Mouse (Mus musculus): ENCODE measurements around the gene Podn.

Podn gene

DNA sequence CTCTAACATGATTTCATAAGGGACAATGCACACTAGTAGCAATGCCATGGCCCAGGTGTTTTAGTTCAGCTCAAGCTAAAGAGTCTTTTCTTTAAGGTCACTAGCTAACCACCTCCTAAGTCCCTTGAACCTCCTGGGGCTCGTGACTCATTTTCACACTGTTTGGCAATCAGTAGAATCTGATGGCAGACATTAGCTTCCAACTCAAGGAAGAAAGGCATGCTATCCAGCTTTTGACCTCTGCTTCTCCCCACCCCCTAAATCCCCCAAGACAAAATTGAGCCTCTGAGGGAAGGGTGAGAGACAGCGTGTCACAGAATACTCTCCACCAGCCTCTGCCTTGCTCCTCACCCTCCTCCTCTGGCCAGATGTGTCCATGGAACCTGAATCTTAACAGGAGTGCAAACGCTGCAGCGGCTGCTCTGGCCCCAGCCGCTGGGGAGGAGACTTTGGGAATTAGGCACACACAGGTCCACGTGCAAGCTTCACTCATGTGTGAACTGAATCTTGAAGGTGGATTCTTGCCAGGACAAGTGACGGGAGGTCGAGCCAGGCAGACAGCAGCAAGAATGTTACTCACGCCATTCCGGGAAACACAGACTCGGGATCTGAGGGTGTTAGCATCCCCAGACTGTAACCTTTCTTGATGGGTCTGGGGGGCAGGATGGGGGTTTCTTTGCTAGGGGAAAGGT is 97.5 kb downstream of the Podn start:
- no peak for DNase-seq (ENCODE audit: low spot score)

DNA sequence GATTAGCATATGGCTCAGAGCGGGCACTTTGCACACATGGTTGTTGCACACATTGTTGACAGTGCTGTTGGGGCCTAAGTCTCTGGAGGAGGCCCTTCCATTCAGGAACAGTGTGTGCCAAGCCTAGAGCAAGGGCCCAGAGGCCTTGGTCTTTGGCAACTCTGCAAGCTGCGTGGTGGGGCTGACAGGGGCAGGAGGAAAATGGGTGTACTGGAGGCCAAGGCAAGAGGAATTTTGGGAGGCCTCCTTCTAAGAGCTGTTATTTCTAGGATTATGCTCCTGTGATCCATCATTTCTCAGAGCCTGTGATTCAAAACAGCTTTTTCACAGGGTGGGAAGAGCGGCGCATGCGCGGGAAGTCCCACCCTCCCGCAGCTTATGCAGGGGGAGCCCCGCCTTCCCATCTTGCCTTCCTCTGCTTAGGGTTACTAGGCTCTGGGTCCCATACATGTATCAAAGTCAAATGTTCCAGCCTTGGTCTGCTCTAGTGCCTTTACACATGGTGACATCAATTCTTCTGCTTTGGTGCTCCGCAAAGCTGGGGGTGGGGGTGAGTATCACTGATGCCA is 99.7 kb downstream of the Podn start:
- DNase-seq (ENCODE audit: low spot score): no peak

- no peak for DNase-seq (ENCODE audit: low spot score)
These were observed 100.5 kb downstream of the Podn start for GRCm38 (mm10) chr4:107995727-107996126.

- no peak for DNase-seq (ENCODE audit: low spot score)
These were observed 101.2 kb downstream of the Podn start for GRCm38 (mm10) chr4:107995011-107995410.

GRCm38 (mm10) chr4:107991879-107992278 is 104.4 kb downstream of the Podn start:
- no peak for DNase-seq (ENCODE audit: low spot score)

DNA sequence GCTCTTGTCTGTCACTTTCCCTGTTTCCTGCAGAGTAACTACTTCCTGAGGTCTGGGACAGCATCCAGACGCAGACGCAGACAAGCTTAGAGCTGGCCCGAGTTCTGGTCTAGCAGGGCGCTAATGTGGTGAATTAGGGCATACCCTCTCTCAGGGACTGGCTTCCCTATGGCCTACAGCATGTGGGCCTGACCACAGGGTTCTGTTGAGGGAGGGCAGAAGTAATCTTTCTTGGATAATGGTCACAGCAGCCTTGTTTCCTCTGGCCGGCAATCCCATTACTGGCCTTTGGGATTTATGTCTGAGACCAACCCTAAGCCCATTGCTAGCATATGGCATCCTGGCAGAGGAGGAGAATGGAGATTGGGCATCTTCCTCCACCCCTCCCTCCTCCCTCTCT is 105.4 kb downstream of the Podn start:
- DNase-seq (ENCODE audit: low spot score): no peak

DNA sequence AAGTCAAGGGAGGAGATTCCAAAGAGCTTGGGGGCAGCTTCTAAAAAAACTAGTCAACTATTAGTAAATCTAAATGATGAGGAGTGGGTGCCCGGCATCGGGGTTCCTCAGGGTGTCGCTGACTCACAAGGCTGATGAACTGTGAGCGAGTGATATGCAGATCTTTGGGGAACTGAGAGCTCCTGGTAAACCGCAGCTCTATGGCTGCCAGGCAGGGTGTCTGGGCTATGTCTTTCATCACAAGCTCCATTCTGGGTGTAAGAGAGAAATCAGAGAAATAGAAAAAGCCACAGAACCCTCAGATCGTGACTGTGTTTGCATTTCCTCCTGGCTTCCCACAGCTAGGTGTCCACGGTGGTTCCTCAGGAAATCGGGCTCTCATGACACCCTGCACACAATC is 107.3 kb downstream of the Podn start:
- DNase-seq (ENCODE audit: low spot score): no peak

DNA sequence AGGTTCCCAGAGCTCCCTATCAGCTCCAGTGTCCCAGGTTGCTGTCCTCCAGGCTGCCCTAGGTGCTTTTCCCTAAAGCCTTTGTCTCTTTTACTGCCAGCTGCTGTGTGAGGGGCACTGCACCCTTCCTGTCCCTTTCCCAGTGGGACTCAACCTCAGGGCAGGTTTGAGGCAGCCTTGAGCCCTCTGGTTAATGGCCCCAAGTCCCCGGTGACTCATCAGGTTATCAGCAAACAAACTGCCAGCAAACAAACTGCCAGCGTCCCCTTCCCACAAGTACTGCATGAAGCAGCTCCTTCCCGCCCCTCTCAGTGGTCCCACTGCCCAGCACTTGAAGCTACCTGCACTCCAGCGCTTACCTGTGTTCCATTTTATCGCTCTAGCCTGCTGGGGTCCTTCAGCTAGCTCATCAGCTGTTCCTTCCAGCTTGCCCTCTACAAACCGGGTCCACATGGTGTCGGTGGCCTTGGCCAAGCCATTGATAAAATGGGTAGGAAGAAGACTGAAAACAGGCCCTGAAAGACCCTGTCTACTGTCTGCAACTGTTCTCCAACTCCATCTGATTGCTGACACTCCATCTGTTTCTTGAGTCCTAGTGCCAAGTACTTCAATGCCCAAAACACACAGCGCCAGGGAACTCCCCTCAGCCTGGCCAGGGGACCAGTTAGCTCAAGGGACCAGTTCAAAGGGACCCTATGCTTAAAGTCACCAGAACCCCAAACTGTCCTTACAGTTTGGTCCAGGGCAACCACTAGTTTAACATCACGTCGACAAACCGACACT is 109.7 kb downstream of the Podn start:
- no peak for DNase-seq (ENCODE audit: low spot score)

- DNase-seq (ENCODE audit: low spot score): no peak
These were observed 110.4 kb downstream of the Podn start for GRCm38 (mm10) chr4:107985812-107986211.

DNA sequence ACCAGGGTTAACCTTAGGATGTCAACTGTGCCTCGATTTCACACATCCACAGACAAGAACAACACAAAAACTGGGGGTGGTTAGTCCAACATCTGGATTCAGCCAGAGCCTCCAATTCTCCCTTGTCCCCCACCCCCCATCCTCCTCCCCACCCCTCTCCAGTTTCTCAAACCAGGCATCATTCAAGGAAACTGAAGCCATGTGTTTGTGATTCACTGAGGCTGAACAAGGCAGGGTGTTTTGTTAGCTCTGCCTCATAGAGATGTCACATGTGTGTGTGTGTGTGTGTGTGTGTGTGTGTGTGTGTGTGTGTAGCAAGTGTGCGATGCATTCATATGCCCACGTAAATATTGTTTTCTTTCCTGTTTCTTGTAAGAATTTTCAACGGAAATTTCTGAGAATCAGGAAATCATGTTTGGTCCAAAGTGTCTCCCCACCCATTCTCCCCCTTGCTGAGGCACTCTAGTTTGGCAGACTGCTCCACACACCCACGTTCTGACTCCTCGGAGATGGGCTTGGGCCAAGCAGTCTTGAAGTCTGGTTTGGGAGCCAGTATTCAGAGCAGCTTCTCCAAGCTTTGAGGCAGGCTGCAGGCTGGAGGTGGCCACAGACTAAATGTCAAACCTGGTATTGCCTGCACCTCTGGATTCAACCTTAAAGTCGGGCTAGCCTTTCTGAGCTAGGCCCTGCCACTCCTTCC is 111.8 kb downstream of the Podn start:
- no peak for DNase-seq (ENCODE audit: low spot score)

DNA sequence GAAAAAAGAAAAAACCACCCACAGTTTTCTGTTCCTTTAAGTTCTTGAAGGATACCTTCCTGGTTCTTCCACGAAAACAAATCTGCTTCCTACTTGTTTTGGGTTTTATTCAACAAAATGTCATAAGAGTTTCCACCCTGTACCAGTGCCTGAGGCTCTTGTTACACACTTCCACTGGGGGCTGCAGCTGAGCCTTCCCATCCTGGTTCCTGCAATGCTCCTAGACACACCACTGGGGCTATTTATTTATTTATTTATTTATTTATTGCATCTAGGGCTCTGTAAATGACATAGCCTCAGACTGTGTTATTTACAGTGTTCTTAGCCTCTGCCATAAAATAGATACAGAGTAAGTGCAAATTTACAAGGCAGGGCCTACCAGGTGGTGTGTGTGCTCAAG is 112.5 kb downstream of the Podn start:
- no peak for DNase-seq (ENCODE audit: low spot score)

GRCm38 (mm10) chr4:107980002-107980600 is 116.1 kb downstream of the Podn start:
- DNase-seq (ENCODE audit: low spot score): no peak

DNA sequence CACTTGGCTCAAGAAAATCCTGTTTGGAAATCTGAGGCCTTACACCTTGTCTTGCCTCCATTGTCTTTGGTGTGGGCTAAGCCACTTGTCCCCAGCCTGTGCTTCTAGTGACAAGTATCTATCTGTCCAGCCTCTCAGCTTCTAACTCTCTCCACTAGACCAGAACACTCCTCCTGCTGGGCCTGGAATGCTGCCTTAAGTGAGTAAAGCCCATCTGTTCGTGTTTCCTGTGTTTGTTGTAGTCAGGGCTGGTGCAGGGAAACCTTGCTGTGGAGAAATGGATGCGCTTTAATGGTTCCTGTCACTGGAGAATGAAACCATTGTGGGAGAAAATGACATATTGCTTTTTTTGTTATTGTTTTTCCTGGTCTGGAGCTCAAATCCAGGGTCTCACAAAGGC is 116.7 kb downstream of the Podn start:
- no peak for DNase-seq (ENCODE audit: low spot score)

DNA sequence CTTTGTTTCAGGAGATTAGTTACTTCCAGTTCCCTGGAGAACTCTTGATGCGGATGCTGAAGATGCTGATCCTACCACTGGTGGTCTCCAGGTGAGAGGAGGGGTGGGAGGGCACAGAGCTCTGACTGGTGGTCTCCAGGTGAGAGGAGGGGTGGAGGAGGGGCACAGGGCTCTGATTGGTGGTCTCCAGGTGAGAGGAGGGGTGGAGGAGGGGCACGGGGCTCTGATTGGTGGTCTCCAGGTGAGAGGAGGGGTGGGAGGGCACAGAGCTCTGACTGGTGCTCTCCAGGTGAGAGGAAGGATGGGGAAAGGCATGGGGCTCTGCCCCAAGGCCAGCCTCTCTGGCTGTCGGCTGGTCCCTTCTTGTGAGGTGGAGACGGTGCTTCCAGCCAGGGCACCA is 118.7 kb downstream of the Podn start:
- DNase-seq (ENCODE audit: low spot score): no peak

- no peak for DNase-seq (ENCODE audit: low spot score)
These were observed 121.2 kb downstream of the Podn start for GRCm38 (mm10) chr4:107975004-107975403.

DNA sequence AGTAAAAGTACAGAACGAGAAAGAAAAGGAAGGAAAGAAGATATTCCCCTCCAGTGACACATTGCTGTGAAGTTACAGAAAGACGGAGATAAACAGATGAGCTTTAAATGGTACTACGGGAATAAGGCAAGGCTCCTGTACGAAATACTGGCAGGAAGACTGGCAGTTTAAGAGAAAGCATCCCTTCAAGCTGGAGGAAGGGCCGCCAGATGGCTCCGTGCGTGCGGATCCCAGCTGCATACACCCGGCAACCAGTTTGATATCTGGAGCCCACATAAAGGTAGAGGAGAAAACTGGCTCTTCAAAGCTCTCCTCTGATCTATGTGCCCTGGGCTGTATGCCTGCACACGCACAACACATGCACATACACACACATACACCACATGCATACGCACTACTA is 121.7 kb downstream of the Podn start:
- no peak for DNase-seq (ENCODE audit: low spot score)

DNA sequence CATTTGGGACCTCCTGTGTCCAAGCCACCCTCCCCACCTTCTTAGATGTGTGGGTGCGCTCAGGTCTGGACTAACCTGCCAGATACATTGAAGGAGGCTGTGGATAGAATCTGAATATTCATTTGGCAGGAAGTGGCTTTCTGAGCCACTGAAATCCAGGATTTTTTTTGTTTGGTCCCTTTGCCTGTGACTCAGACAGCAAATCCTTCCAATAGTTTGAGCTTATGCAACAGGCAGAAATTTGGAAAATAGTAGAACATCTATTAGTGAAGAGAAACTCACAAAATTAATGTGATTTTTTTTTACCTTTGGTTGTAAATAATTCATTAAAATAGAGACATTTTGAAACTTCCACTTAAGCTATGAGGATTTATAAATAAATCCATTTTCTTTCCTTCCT is 125.1 kb downstream of the Podn start:
- no peak for DNase-seq (ENCODE audit: low spot score)

DNA sequence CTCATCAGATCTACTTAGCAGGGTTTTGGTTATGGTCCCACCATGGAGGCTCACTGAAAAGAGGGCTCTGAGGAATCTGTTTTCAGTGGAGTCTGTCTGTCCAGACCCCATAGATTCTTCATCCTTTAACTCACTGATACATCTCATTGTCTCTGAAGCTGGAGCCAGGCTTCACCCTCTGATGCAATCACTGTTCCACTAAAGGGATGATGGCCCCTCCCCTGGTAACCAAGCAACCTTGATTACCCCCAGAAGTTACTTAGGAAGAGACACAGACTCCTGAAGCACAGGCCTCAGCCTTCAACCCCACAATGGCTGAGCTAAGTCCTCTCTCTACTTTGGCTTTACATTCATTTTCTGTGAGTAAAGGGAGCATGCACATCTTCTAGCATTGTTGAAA is 126.5 kb downstream of the Podn start:
- no peak for DNase-seq (ENCODE audit: low spot score)

DNA sequence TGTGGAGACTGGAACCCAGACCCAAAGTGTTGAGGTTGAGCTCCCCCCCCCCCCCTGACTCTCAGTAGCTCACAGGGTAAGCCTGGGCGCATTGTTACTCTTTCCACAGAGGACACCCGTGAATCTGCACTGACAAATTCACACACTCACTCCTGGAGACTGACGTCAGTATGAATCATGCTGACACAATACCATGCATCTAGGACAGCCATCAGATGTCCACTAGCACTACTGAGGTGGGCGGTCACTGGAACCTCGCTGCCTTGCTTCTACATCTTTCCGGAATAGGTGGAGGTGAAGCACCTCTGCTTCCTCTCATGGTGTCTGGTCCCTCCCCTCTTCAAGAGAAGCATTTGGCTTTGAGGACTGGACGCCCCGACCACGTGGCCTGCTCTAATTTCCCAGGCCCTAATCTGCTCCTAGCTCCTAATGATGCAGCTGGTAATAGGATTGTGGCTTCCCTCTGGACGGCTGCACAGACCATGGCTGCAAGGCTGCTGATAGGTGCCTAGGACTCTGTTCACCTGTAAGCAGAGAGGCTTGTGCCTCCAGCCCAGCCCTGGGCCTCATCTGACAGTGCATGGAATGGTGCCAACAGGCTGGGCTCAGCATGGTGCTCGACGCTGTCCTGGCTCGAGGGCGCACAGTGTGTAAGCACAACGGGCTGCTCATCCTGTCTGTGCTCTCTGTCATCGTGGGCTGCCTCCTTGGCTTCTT is 128.1 kb downstream of the Podn start, which contains the start of gene Slc1a7:
Gene Slc1a7, plus strand, starts transcription at position 367 of the 717 bp plus-strand sequence.
- DNase-seq (ENCODE audit: low spot score): no peak

- no peak for DNase-seq (ENCODE audit: low spot score)
These were observed 129.7 kb downstream of the Podn start for GRCm38 (mm10) chr4:107966416-107967109.

Measured in yolk sac, embryonic 10.5 days (tissue).